Mouse (Mus musculus) NIH3T3 (cell line): ENCODE data around the gene Ifi203.
"Not testable (repeated sequence)": the region's sequence is repeated elsewhere in the genome, so short reads cannot be mapped to it uniquely, and the experiment has no call there.

Experiments
- DNase-seq: peaks from one replicate; pipeline ENCODE4 v3.0.0-alpha.2; 2012; ENCODE audit warnings: low read depth

The Ifi203 gene

GRCm38 (mm10) chr1:173941924-173942779 lies at the start of gene Ifi203, which contains the start of gene Mndal:
Gene Ifi203 (minus strand): TSS chr1:173942672.
Gene Mndal (minus strand): TSS chr1:173942491.
- not testable (repeated sequence) for DNase-seq

- DNase-seq: not testable (repeated sequence)
These were observed 40.3 kb upstream of the Ifi203 start, which contains the start of gene Ifi202b for GRCm38 (mm10) chr1:173982694-173983305. Gene Ifi202b (minus strand): TSS chr1:173982744.

GRCm38 (mm10) chr1:173981038-173981437 lies 38.6 kb upstream of the Ifi203 start:
- DNase-seq: not testable (repeated sequence)

GRCm38 (mm10) chr1:173977622-173978021 lies 35.1 kb upstream of the Ifi203 start:
- DNase-seq: no peak

GRCm38 (mm10) chr1:173973111-173973510 lies 30.6 kb upstream of the Ifi203 start:
- peak; percentile 6 for DNase-seq

- not testable (repeated sequence) for DNase-seq
These were observed 19.0 kb upstream of the Ifi203 start for GRCm38 (mm10) chr1:173961491-173961890.

- DNase-seq: not testable (repeated sequence)
These were observed 17.5 kb upstream of the Ifi203 start for GRCm38 (mm10) chr1:173959998-173960397.

- not testable (repeated sequence) for DNase-seq
These were observed 13.5 kb upstream of the Ifi203 start for GRCm38 (mm10) chr1:173955839-173956527.

- peak; percentile 35 for DNase-seq
These were observed 12.8 kb upstream of the Ifi203 start for GRCm38 (mm10) chr1:173955071-173955796.

GRCm38 (mm10) chr1:173953563-173953962 lies 11.1 kb upstream of the Ifi203 start:
- no peak for DNase-seq

- peak; percentile 1 for DNase-seq
These were observed 6.6 kb upstream of the Ifi203 start for GRCm38 (mm10) chr1:173949044-173949443.

GRCm38 (mm10) chr1:173942780-173943066 lies 251 bp upstream of the Ifi203 start:
- DNase-seq: peak; percentile 47

GRCm38 (mm10) chr1:173941522-173941921 lies 950 bp downstream of the Ifi203 start:
- not testable (repeated sequence) for DNase-seq

GRCm38 (mm10) chr1:173919279-173919678 lies 23.2 kb downstream of the Ifi203 start:
- not testable (repeated sequence) for DNase-seq

- no peak for DNase-seq
These were observed 27.9 kb downstream of the Ifi203 start for GRCm38 (mm10) chr1:173914559-173914958.

- peak; percentile 45 for DNase-seq
These were observed 29.1 kb downstream of the Ifi203 start for GRCm38 (mm10) chr1:173913256-173913791.

- peak; percentile 96 for DNase-seq
These were observed 29.8 kb downstream of the Ifi203 start, which contains the start of gene Ifi211 for GRCm38 (mm10) chr1:173912548-173913255. Gene Ifi211 (minus strand): TSS chr1:173913046.

GRCm38 (mm10) chr1:173911808-173912464 lies 30.5 kb downstream of the Ifi203 start:
- peak; percentile 56 for DNase-seq

GRCm38 (mm10) chr1:173908390-173908789 lies 34.1 kb downstream of the Ifi203 start:
- not testable (repeated sequence) for DNase-seq

GRCm38 (mm10) chr1:173905885-173906284 lies 36.6 kb downstream of the Ifi203 start:
- DNase-seq: not testable (repeated sequence)
